In genomic region chr3:51671071-51671469, GRCm38 (mm10) we compare ENCODE assay signal across 21 mouse cellular contexts. TPM values are rescaled to one million over a fixed set of nuclear protein-coding genes. Genes with fewer than 3 reads are reported as not detected.
DNase-seq lines count a peak whose midpoint lies in the region; ATAC-seq and TF ChIP-seq lines count a peak whose summit lies in the region.
"Had no signal": no experiment of that assay in that cellular context is flagged by ENCODE, and none has a peak within 500 bp of the region (broad histone marks: within the 10 kb centered on the region; RNA-seq: fewer than 3 reads in every experiment).

No protein-coding gene starts in this region.

- no peak for DNase-seq in heart, embryonic 10.5 days (ENCODE audit: low spot score)
- no peak for DNase-seq in heart, postnatal 4 days
- DNase-seq in liver, embryonic 13.5 days, result no peak
- DNase-seq in liver, postnatal 0 days, result no peak
- no peak for DNase-seq in gastrocnemius, postnatal 4 days (ENCODE audit: low spot score in 2 of 2)
- DNase-seq in lung, adult 18-20 months, result no peak
- DNase-seq in kidney, adult 8-10 months, result no peak
- DNase-seq: adrenal gland, postnatal 25 days; B cell, adult 2 months; cerebellum, adult 2 months; cerebellum, postnatal 10 days; gastrocnemius, postnatal 14 days; heart, postnatal 36 days had no signal

- no peaks in the 10 kb centered on the region for H3K9me3 ChIP-seq in heart, embryonic 10.5 days
- no peaks in the 10 kb centered on the region for H3K9me3 ChIP-seq in intestine, embryonic 15.5 days
- no peaks in the 10 kb centered on the region for H3K9me3 ChIP-seq in liver, embryonic 13.5 days (replicated peaks)
- H3K9me3 ChIP-seq in liver, postnatal 0 days (ENCODE audit: low read length), result no peaks in the 10 kb centered on the region
- H3K9me3 ChIP-seq: embryonic facial prominence, embryonic 10.5 days; forebrain, embryonic 12.5 days; heart, embryonic 13.5 days; hindbrain, embryonic 13.5 days had no signal

- H3K36me3 ChIP-seq in heart, embryonic 10.5 days, result no peaks in the 10 kb centered on the region
- H3K36me3 ChIP-seq in intestine, embryonic 15.5 days, result no peaks in the 10 kb centered on the region
- no peaks in the 10 kb centered on the region for H3K36me3 ChIP-seq in liver, embryonic 13.5 days
- no peaks in the 10 kb centered on the region; the same call in 1 of the 2 replicates for H3K36me3 ChIP-seq in liver, postnatal 0 days (replicated peaks; ENCODE audit: insufficient read depth, low read length)
- H3K36me3 ChIP-seq: embryonic facial prominence, embryonic 10.5 days; forebrain, embryonic 12.5 days; heart, embryonic 13.5 days; hindbrain, embryonic 13.5 days had no signal

- peak overlapping the region; percentile 53 for H3K27ac ChIP-seq in heart, embryonic 10.5 days
- H3K27ac ChIP-seq in intestine, embryonic 15.5 days, result no peak overlapping the region
- peak overlapping the region; percentile 93 for H3K27ac ChIP-seq in liver, embryonic 13.5 days
- peak overlapping the region; percentile 71; the same call in 1 of the 2 replicates for H3K27ac ChIP-seq in liver, postnatal 0 days (ENCODE audit: low read depth)
- H3K27ac ChIP-seq: embryonic facial prominence, embryonic 10.5 days; forebrain, embryonic 12.5 days; hindbrain, embryonic 13.5 days; hindbrain, postnatal 0 days had no signal

- TF ChIP-seq EP300 in liver, postnatal 0 days (IDR thresholded peaks at IDR 0.05; ENCODE audit: low read depth), result no peak

- H3K4me3 ChIP-seq in heart, embryonic 10.5 days, result no peak overlapping the region
- H3K4me3 ChIP-seq in intestine, embryonic 15.5 days (replicated peaks), result no peak overlapping the region
- H3K4me3 ChIP-seq in liver, embryonic 13.5 days (replicated peaks), result no peak overlapping the region
- no peak overlapping the region for H3K4me3 ChIP-seq in liver, postnatal 0 days (ENCODE audit: low read depth, low read length)
- H3K4me3 ChIP-seq: embryonic facial prominence, embryonic 10.5 days; forebrain, embryonic 12.5 days; heart, embryonic 13.5 days; hindbrain, embryonic 13.5 days had no signal

- peak; percentile 43 for ATAC-seq in intestine, embryonic 15.5 days
- peak; percentile 21; the same call in 1 of the 2 replicates for ATAC-seq in liver, embryonic 13.5 days (ENCODE audit: low read depth)
- ATAC-seq in liver, postnatal 0 days, result no peak
- ATAC-seq: forebrain, embryonic 16.5 days; hindbrain, postnatal 0 days had no signal

- no peak overlapping the region for H3K4me2 ChIP-seq in intestine, embryonic 15.5 days (replicated peaks)
- H3K4me2 ChIP-seq in liver, embryonic 13.5 days, result peak overlapping the region; percentile 53
- peak overlapping the region; percentile 32; the same call in 1 of the 2 replicates for H3K4me2 ChIP-seq in liver, postnatal 0 days (ENCODE audit: low read depth, low read length)
- H3K4me2 ChIP-seq: forebrain, embryonic 12.5 days; heart, embryonic 13.5 days; hindbrain, embryonic 13.5 days had no signal

- no peak for TF ChIP-seq CTCF in liver, postnatal 0 days (IDR thresholded peaks at IDR 0.05; ENCODE audit: low read depth)

- H3K4me1 ChIP-seq in heart, embryonic 10.5 days, result peaks cover 26% of the 10 kb centered on the region
- H3K4me1 ChIP-seq in intestine, embryonic 15.5 days (replicated peaks), result 0 out of 2 replicates have a peak, but pooled peaks cover 3% of the 10 kb centered on the region
- H3K4me1 ChIP-seq in liver, embryonic 13.5 days (replicated peaks), result peaks cover 56% of the 10 kb centered on the region
- peaks cover 34% of the 10 kb centered on the region for H3K4me1 ChIP-seq in liver, postnatal 0 days (ENCODE audit: insufficient read depth)
- H3K4me1 ChIP-seq: forebrain, embryonic 12.5 days; hindbrain, embryonic 13.5 days had no signal

- H3K9ac ChIP-seq in intestine, embryonic 15.5 days, result no peak overlapping the region
- peak overlapping the region; percentile 14; the same call in 1 of the 2 replicates for H3K9ac ChIP-seq in liver, embryonic 13.5 days
- H3K9ac ChIP-seq in liver, postnatal 0 days (replicated peaks), result no peak overlapping the region
- H3K9ac ChIP-seq: forebrain, embryonic 12.5 days; heart, embryonic 13.5 days; hindbrain, embryonic 13.5 days had no signal

- no peaks in the 10 kb centered on the region for H3K27me3 ChIP-seq in heart, embryonic 10.5 days (ENCODE audit: insufficient read depth, poor library complexity, severe bottlenecking)
- no peaks in the 10 kb centered on the region for H3K27me3 ChIP-seq in intestine, embryonic 15.5 days (replicated peaks)
- peaks cover 5% of the 10 kb centered on the region; the same call in 1 of the 2 replicates for H3K27me3 ChIP-seq in liver, embryonic 13.5 days
- no peaks in the 10 kb centered on the region for H3K27me3 ChIP-seq in liver, postnatal 0 days (ENCODE audit: insufficient read depth, low read length)
- H3K27me3 ChIP-seq: forebrain, embryonic 12.5 days; heart, embryonic 13.5 days; hindbrain, embryonic 13.5 days had no signal

- 93% methylated on average over 1 of the region's 1 CpGs for WGBS in heart, embryonic 10.5 days
- WGBS in intestine, embryonic 15.5 days, result 81% methylated on average over 1 of the region's 1 CpGs
- 53% methylated on average over 1 of the region's 1 CpGs for WGBS in liver, embryonic 13.5 days (ENCODE audit: insufficient replicate concordance)
- WGBS in liver, postnatal 0 days (ENCODE audit: insufficient replicate concordance), result 78% methylated on average over 1 of the region's 1 CpGs

RNA-seq across cellular contexts. Expression of gene Mgst2, which starts 10.9 kb away (rescaled TPM):
- polyA plus RNA-seq in heart, embryonic 10.5 days (2016; fragmentation: Nextera tagmentation; extraction: Ambion mirVana), result 1.1 and 4.1 TPM in 2 replicates
- total RNA-seq in heart, postnatal 4 days (2021), result 1 to 10 TPM; 1.6 TPM
- 30.2 and 33.3 TPM in 2 replicates for polyA plus RNA-seq in intestine, embryonic 15.5 days (2015; fragmentation: Nextera tagmentation; extraction: Ambion mirVana)
- 16.5 and 18.8 TPM in 2 replicates for polyA plus RNA-seq in liver, embryonic 13.5 days (2015; fragmentation: Nextera tagmentation; extraction: Ambion mirVana)
- 36.8 TPM in 2 replicates for polyA plus RNA-seq in liver, postnatal 0 days (2015; fragmentation: Nextera tagmentation; extraction: Ambion mirVana)
- total RNA-seq in gastrocnemius, postnatal 4 days (2021), result 1 to 10 TPM; 2.0 to 2.2 TPM
- total RNA-seq: hindbrain, postnatal 0 days had no signal
- polyA plus RNA-seq: erythroblast, embryonic 14.5 days; forebrain, embryonic 12.5 days had no signal
